In the genomic region with DNA sequence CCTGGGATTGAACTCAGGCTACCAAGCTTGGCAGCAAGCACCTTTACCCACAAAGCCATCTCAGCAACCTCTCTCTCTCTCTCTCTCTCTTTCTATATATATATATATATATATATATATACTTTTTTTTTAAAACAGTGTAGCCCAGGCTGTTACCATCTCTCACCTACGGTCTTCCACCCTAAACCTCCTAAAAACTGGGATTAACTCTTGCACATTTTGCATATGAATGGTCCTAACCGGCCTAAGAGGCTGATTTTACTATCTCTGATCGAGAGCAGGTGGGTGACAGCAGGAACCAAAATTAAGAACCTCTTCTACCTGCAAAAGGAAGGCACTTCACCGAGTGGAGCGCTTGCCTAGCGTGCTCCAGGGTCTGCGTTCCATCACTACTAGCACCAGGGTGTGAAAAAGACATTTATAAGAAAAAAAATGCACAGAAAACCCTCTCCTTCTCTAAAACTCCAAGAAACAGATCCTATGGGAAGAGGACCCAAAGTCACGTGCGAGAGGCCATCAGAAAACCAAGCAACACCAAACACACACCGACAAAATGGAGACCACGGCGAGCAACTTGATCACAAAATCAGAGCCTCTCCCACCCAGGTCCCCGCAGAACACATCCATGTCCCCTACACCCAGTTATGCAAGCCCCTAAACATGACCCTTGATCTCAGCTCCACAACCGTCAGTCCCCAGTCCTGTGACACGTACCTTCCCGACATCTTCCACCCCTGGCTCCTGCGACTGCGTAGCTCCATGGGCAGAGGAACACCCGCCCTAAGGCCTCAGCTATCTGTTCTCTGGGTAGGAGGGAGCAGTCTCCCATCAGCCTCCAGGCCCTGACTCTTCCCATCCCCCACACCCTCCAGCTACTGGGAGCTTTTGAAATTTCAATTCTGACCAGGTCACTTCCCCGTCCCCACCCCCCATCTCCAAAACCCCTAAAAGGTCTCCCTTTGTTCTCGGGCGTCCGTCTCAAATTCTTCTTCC, we compare ENCODE assay signal across 8 mouse cellular contexts. TPM values are rescaled to one million over a fixed set of nuclear protein-coding genes. Genes with fewer than 3 reads are reported as not detected.
DNase-seq lines count a peak whose midpoint lies in the region; ATAC-seq and TF ChIP-seq lines count a peak whose summit lies in the region.

A gene (minus strand): TSS at position 815 of the 993 bp plus-strand sequence.

- H3K4me3 ChIP-seq in cerebellum, adult 2 months (replicated peaks; ENCODE audit: insufficient read depth, low read depth, low read length), result no peak within 1 kb of the TSS
- no peak within 1 kb of the TSS for H3K4me3 ChIP-seq in limb, embryonic 14.5 days (replicated peaks; ENCODE audit: low read length)

- TF ChIP-seq CTCF in cerebellum, adult 2 months (IDR thresholded peaks at IDR 0.05; ENCODE audit: borderline replicate concordance, insufficient read depth, low read depth, low read length), result no peak

- no peak for DNase-seq in cerebellum, adult 2 months
- DNase-seq in cerebellum, adult 18-20 months, result no peak
- DNase-seq in MEL-GATA-1-ER (ENCODE audit: extremely low read depth, low read depth), result peak; percentile 77
- no peak for DNase-seq in heart, postnatal 36 days
- DNase-seq in limb, embryonic 14.5 days (ENCODE audit: low spot score), result no peak
- DNase-seq in right cerebral cortex, postnatal 36 days (ENCODE audit: low spot score in 2 of 2), result no peak

- no peak for TF ChIP-seq POLR2A in cerebellum, adult 2 months (IDR thresholded peaks at IDR 0.05; ENCODE audit: borderline replicate concordance, insufficient read depth, low read length)
- no peak for TF ChIP-seq POLR2A in limb, embryonic 14.5 days (IDR thresholded peaks at IDR 0.05; ENCODE audit: borderline replicate concordance, extremely low read depth, insufficient read depth, insufficient read length)

- no peak within 1 kb of the TSS for H3K9ac ChIP-seq in limb, embryonic 14.5 days (ENCODE audit: low read depth, low read length, severe bottlenecking)

- no peak within 1 kb of the TSS for H3K4me2 ChIP-seq in limb, embryonic 14.5 days (replicated peaks; ENCODE audit: low read depth, low read length, severe bottlenecking)

- H3K4me1 ChIP-seq in cerebellum, adult 2 months (ENCODE audit: control insufficient read depth, insufficient read depth, low read length), result no peaks in the 10 kb centered on the region; the same call in 1 of the 2 replicates
- H3K4me1 ChIP-seq in limb, embryonic 14.5 days (ENCODE audit: control insufficient read depth, insufficient read depth, low read length), result peaks cover 22% of the 10 kb centered on the region

- intact Hi-C loops in heart, postnatal 36 days (cut with DNase I), result no loop called here

- no peaks in the 10 kb centered on the region for H3K36me3 ChIP-seq in limb, embryonic 14.5 days (ENCODE audit: control insufficient read depth, insufficient read depth, low read length)

- no peak for ATAC-seq in erythroid progenitor cell, adult 5-6 weeks (replicated peaks; ENCODE audit: low FRiP score, poor library complexity, severe bottlenecking)
- ATAC-seq in limb, embryonic 14.5 days (ENCODE audit: low FRiP score, low read depth), result no peak
- no peak for ATAC-seq in neutrophil, adult 5-6 weeks (ENCODE audit: extremely low read depth, insufficient number of reproducible peaks, low FRiP score, poor library complexity, severe bottlenecking)

- H3K27me3 ChIP-seq in cerebellum, adult 2 months (ENCODE audit: control insufficient read depth, insufficient read depth, low read length), result no peaks in the 10 kb centered on the region
- no peaks in the 10 kb centered on the region for H3K27me3 ChIP-seq in limb, embryonic 14.5 days (ENCODE audit: control insufficient read depth, insufficient read depth, low read length)

- 85% methylated on average over 23 of the region's 23 CpGs for WGBS in cerebellum, adult 2 months
- 45% methylated on average over 23 of the region's 23 CpGs for WGBS in limb, embryonic 14.5 days

- no peak within 1 kb of the TSS for H3K27ac ChIP-seq in cerebellum, adult 2 months (ENCODE audit: insufficient read depth, low read length)
- H3K27ac ChIP-seq in limb, embryonic 14.5 days (replicated peaks; ENCODE audit: low read depth, low read length), result peak within 1 kb of the TSS; percentile 70

- no peaks in the 10 kb centered on the region for H3K9me3 ChIP-seq in limb, embryonic 14.5 days (ENCODE audit: control insufficient read depth, low read length)

RNA-seq across cellular contexts. Expression of the gene that starts here (rescaled TPM):
- polyA plus RNA-seq in cerebellum, adult 2 months (2012; rRNA removed), result 85.5 and 86.6 TPM in 2 replicates
- 55.3 and 129 TPM in 2 replicates for total RNA-seq in erythroid progenitor cell, adult 5-6 weeks (2015; ENCODE audit: low replicate concordance)
- 59.5 and 85.9 TPM in 2 replicates for total RNA-seq in erythroid progenitor cell, adult 5-6 weeks (2017; ENCODE audit: low replicate concordance)
- total RNA-seq in heart, postnatal 36 days (2021), result 10 to 100 TPM; 46.5 to 48.0 TPM
- polyA plus RNA-seq in limb, embryonic 14.5 days (2012; rRNA removed), result 47.6 and 49.5 TPM in 2 replicates
- 30.2 and 39.8 TPM in 2 replicates for polyA plus RNA-seq in limb, embryonic 14.5 days (2014; fragmentation: Nextera tagmentation; extraction: Ambion mirVana)
- total RNA-seq in neutrophil, adult 5-6 weeks (2017), result 56.9 and 60.5 TPM in 2 replicates
